Mouse (Mus musculus): ENCODE measurements around the gene Muc5ac. TPM values are rescaled to one million over a fixed set of nuclear protein-coding genes. Genes with fewer than 3 reads are reported as not detected.
"Not testable (repeated sequence)": the region's sequence is repeated elsewhere in the genome, so short reads cannot be mapped to it uniquely, and the experiment has no call there.

Gene Muc5ac
- polyA plus RNA-seq, 1 experiment: not detected

- Histone ChIP-seq H3K4me1 (ENCODE audit: control insufficient read depth, insufficient read depth, low read length) (no peaks in the 10 kb centered on the region), H3K27ac (ENCODE audit: insufficient read depth, low read depth, low read length) (no peak overlapping the region), H3K4me3 (ENCODE audit: insufficient read depth, low read depth, low read length) (no peak overlapping the region)
- WGBS: 90% methylated on average over 5 of the region's 5 CpGs
- no peak for TF ChIP-seq POLR2A (IDR thresholded peaks at IDR 0.05; ENCODE audit: insufficient read depth, low read depth, low read length)
- no peak for TF ChIP-seq CTCF (IDR thresholded peaks at IDR 0.05; ENCODE audit: insufficient read depth, low read depth, low read length)
Observed at GRCm38 (mm10) chr7:141776199-141776598, 12.6 kb upstream of the Muc5ac start.

GRCm38 (mm10) chr7:141794251-141794650 is 5.5 kb downstream of the Muc5ac start:
- 100% methylated on average over 1 of the region's 1 CpGs for WGBS
- Histone ChIP-seq H3K4me1 (ENCODE audit: control insufficient read depth, insufficient read depth, low read length) (no peaks in the 10 kb centered on the region), H3K27ac (ENCODE audit: insufficient read depth, low read depth, low read length) (no peak overlapping the region), H3K4me3 (ENCODE audit: insufficient read depth, low read depth, low read length) (no peak overlapping the region)
- no peak for TF ChIP-seq CTCF (IDR thresholded peaks at IDR 0.05; ENCODE audit: insufficient read depth, low read depth, low read length)

GRCm38 (mm10) chr7:141803206-141803605 is 14.4 kb downstream of the Muc5ac start:
- H3K4me1 ChIP-seq (ENCODE audit: control insufficient read depth, insufficient read depth, low read length): no peaks in the 10 kb centered on the region
- 86% methylated on average over 7 of the region's 7 CpGs for WGBS
- TF ChIP-seq CTCF (IDR thresholded peaks at IDR 0.05; ENCODE audit: insufficient read depth, low read depth, low read length) (no peak), POLR2A (IDR thresholded peaks at IDR 0.05; ENCODE audit: insufficient read depth, low read depth, low read length) (no peak)
- no peak overlapping the region for H3K27ac ChIP-seq (ENCODE audit: insufficient read depth, low read depth, low read length)
- no peak overlapping the region for H3K4me3 ChIP-seq (ENCODE audit: insufficient read depth, low read depth, low read length)

- 77% methylated on average over 7 of the region's 7 CpGs for WGBS
- TF ChIP-seq CTCF (IDR thresholded peaks at IDR 0.05; ENCODE audit: insufficient read depth, low read depth, low read length) (no peak), POLR2A (IDR thresholded peaks at IDR 0.05; ENCODE audit: insufficient read depth, low read depth, low read length) (no peak)
- Histone ChIP-seq H3K4me1 (ENCODE audit: control insufficient read depth, insufficient read depth, low read length) (no peaks in the 10 kb centered on the region), H3K4me3 (ENCODE audit: insufficient read depth, low read depth, low read length) (no peak overlapping the region), H3K27ac (ENCODE audit: insufficient read depth, low read depth, low read length) (no peak overlapping the region)
Observed at GRCm38 (mm10) chr7:141805384-141805783, 16.6 kb downstream of the Muc5ac start.

- H3K4me1 ChIP-seq (ENCODE audit: control insufficient read depth, insufficient read depth, low read length); H3K4me3 ChIP-seq (ENCODE audit: insufficient read depth, low read depth, low read length); H3K27ac ChIP-seq (ENCODE audit: insufficient read depth, low read depth, low read length): not testable (repeated sequence)
- no CpG with 5 or more reads among the region's 4 CpGs for WGBS
Observed at GRCm38 (mm10) chr7:141807823-141808222, 19.1 kb downstream of the Muc5ac start.

- not testable (repeated sequence) for H3K27ac ChIP-seq (ENCODE audit: insufficient read depth, low read depth, low read length); H3K4me3 ChIP-seq (ENCODE audit: insufficient read depth, low read depth, low read length); H3K4me1 ChIP-seq (ENCODE audit: control insufficient read depth, insufficient read depth, low read length)
- no CpG with 5 or more reads among the region's 4 CpGs for WGBS
Observed at GRCm38 (mm10) chr7:141809933-141810332, 21.2 kb downstream of the Muc5ac start.

GRCm38 (mm10) chr7:141813321-141813720 is 24.5 kb downstream of the Muc5ac start:
- H3K4me3 ChIP-seq (ENCODE audit: insufficient read depth, low read depth, low read length): no peak overlapping the region
- TF ChIP-seq CTCF (IDR thresholded peaks at IDR 0.05; ENCODE audit: insufficient read depth, low read depth, low read length) (no peak), POLR2A (IDR thresholded peaks at IDR 0.05; ENCODE audit: insufficient read depth, low read depth, low read length) (no peak)
- H3K4me1 ChIP-seq (ENCODE audit: control insufficient read depth, insufficient read depth, low read length): no peaks in the 10 kb centered on the region
- H3K27ac ChIP-seq (ENCODE audit: insufficient read depth, low read depth, low read length): no peak overlapping the region
- WGBS: 80% methylated on average over 4 of the region's 4 CpGs

GRCm38 (mm10) chr7:141815361-141815760 is 26.6 kb downstream of the Muc5ac start:
- no peak overlapping the region for H3K27ac ChIP-seq (ENCODE audit: insufficient read depth, low read depth, low read length)
- no peak overlapping the region for H3K4me3 ChIP-seq (ENCODE audit: insufficient read depth, low read depth, low read length)
- TF ChIP-seq POLR2A (IDR thresholded peaks at IDR 0.05; ENCODE audit: insufficient read depth, low read depth, low read length) (no peak), CTCF (IDR thresholded peaks at IDR 0.05; ENCODE audit: insufficient read depth, low read depth, low read length) (no peak)
- no peaks in the 10 kb centered on the region for H3K4me1 ChIP-seq (ENCODE audit: control insufficient read depth, insufficient read depth, low read length)
- WGBS: 78% methylated on average over 4 of the region's 4 CpGs

GRCm38 (mm10) chr7:141817355-141818075 is 28.7 kb downstream of the Muc5ac start:
- no peak for TF ChIP-seq CTCF (IDR thresholded peaks at IDR 0.05; ENCODE audit: insufficient read depth, low read depth, low read length)
- TF ChIP-seq POLR2A (IDR thresholded peaks at IDR 0.05; ENCODE audit: insufficient read depth, low read depth, low read length): no peak
- WGBS: 66% methylated on average over 11 of the region's 11 CpGs
- no peaks in the 10 kb centered on the region for H3K4me1 ChIP-seq (ENCODE audit: control insufficient read depth, insufficient read depth, low read length)
- no peak overlapping the region for H3K4me3 ChIP-seq (ENCODE audit: insufficient read depth, low read depth, low read length)
- H3K27ac ChIP-seq (ENCODE audit: insufficient read depth, low read depth, low read length): no peak overlapping the region

- no peak overlapping the region for H3K27ac ChIP-seq (ENCODE audit: insufficient read depth, low read depth, low read length)
- H3K4me3 ChIP-seq (ENCODE audit: insufficient read depth, low read depth, low read length): no peak overlapping the region
- WGBS: 77% methylated on average over 3 of the region's 3 CpGs
- H3K4me1 ChIP-seq (ENCODE audit: control insufficient read depth, insufficient read depth, low read length): no peaks in the 10 kb centered on the region
- TF ChIP-seq CTCF (IDR thresholded peaks at IDR 0.05; ENCODE audit: insufficient read depth, low read depth, low read length): no peak
- TF ChIP-seq POLR2A (IDR thresholded peaks at IDR 0.05; ENCODE audit: insufficient read depth, low read depth, low read length): no peak
Observed at GRCm38 (mm10) chr7:141818267-141818666, 29.5 kb downstream of the Muc5ac start.
